Mouse (Mus musculus) adrenal gland, postnatal 10 days (tissue): Measurements from ENCODE around the gene Gm2042. TPM values are rescaled to one million over a fixed set of nuclear protein-coding genes. Genes with fewer than 3 reads are reported as not detected.
"Not testable (repeated sequence)": the region's sequence is repeated elsewhere in the genome, so short reads cannot be mapped to it uniquely, and the experiment has no call there.

Experiments used
- DNase-seq: peaks from one replicate; pipeline ENCODE4 v3.0.0; 2021; ENCODE audit warnings: mixed read lengths
- long read RNA-seq, 2 experiments: library from polyadenylated mRNA; stranded (forward); transcript quantifications; one replicate each; pipeline ENCODE4 v2.0.0; 2021
- total RNA-seq, 2 experiments: library from RNA; stranded (reverse); gene quantifications; 2 replicates each; pipeline ENCODE4 v1.2.3; 2021

The Gm2042 gene
- not detected for total RNA-seq
- long read RNA-seq, experiment 1: 0 reads
- long read RNA-seq, experiment 2: 0 reads

DNA sequence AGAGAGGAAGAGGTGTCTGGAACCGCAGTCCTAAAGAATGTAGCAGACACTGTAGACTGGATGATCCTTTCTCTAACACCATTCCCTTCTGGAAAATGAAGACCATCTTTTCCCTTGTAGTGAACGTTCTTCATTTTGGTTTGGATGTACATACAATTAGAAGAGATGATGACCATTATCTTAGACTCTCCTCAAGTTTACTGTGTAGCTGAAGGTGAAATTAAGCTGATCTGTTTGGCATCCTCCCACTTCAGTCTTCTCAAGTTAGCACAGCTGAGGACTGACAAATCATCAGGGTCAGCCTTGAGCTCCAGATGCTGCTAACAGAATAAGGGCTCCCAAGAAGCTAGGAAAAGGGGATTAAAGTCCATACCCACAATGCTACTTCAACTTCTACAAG lies at the start of gene Gm2042:
Gm2042 (plus strand) TSS at position 301 of the 400 bp plus-strand sequence.
- DNase-seq: not testable (repeated sequence)

DNA sequence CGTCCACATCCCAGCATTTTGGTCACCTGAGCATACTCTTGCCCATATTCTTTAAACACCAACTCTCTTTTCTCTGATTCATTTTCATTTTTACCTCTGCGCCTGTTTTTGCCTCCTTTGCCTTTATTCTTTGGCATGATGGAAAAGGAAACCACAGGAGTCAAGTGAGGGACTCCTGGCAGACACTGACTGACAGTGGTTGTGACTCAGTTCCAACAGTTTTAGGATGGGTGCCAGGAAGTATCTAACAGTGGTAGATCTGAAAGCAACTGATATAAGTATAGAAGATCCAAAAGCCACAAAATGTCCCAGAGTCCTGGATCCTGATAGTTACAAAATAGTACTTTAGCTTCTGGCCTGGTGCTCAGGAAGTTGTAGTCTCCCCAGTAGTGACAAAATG lies 34.2 kb upstream of the Gm2042 start, which contains the start of gene Gm2035:
Gm2035 (minus strand) TSS at position 137 of the 400 bp plus-strand sequence.
- not testable (repeated sequence) for DNase-seq

DNA sequence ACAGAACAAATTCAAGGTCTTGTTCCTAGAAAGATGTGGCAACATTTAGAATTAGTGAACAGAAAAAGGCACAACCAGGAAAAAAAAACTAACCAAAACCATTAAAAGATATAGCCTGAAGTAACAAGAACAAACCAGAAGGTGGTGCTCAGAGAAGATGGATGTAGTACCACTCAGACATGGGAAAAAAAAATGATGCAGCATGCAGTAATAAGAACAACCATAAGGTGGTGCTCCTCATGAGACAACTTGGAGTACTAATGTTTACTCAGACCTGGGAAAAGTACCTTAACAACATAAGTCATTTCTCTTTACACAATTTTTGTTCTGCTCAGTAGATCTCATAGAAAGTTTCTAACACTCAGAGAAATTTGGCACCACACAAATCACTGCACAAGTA lies 30.1 kb downstream of the Gm2042 start:
- not testable (repeated sequence) for DNase-seq

DNA sequence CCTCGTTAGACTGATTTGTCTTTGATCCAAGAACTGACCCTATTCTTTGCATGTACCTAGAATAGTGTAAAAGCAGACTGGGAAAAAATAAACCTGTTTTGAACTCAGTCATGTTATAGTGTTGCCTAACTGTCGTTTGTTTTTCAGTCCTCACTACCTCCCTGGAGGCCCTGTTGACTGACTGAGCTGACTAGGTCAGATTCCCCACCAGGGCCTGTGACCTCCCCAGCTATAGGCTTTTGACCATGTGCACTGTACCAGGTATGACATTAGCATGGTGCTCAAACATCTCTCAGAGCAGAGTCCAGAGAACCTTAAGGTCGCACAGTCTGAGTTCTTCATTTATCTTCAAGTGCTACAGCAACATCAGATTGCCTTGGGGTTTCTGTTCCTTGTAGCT lies 50.2 kb downstream of the Gm2042 start:
- not testable (repeated sequence) for DNase-seq

Other genes with a start within 250 kb of the Gm2042 start
- gene Gm21319, start 178.3 kb upstream of the Gm2042 start, total RNA-seq: not detected
- gene Gm21936, start 158.6 kb upstream of the Gm2042 start, total RNA-seq: not detected
- not detected for gene BB287469, start 137.5 kb upstream of the Gm2042 start, total RNA-seq
- gene Gm2001, start 111.7 kb upstream of the Gm2042 start, total RNA-seq: not detected
- gene Gm2016, start 80.0 kb upstream of the Gm2042 start, total RNA-seq: not detected
- not detected for gene Gm2022, start 58.7 kb upstream of the Gm2042 start, total RNA-seq
- not detected for gene Gm2035, start 34.2 kb upstream of the Gm2042 start, total RNA-seq
- not detected for gene Gm2075, start 57.8 kb downstream of the Gm2042 start, total RNA-seq
- not detected for gene Gm6803, start 64.7 kb downstream of the Gm2042 start, total RNA-seq
- not detected for gene Gm2056, start 72.9 kb downstream of the Gm2042 start, total RNA-seq
- not detected for gene Gm16368, start 129.6 kb downstream of the Gm2042 start, total RNA-seq
- gene Gm10436, start 228.0 kb downstream of the Gm2042 start, total RNA-seq: not detected